Mouse (Mus musculus): ENCODE measurements around the gene Slc17a7.

- TF ChIP-seq GATA1 (IDR thresholded peaks at IDR 0.05; ENCODE audit: borderline replicate concordance, low read length) (no peak), CTCF (IDR thresholded peaks at IDR 0.05; ENCODE audit: low read depth, low read length) (no peak)
Measured at GRCm38 (mm10) chr7:45198435-45198834, 34.7 kb downstream of the Slc17a7 start.

Data from G1E (cell line).